Mouse (Mus musculus) spleen, adult 18-20 months (tissue): ENCODE results near the gene Helz.
"Not testable (repeated sequence)": the region's sequence is repeated elsewhere in the genome, so short reads cannot be mapped to it uniquely, and the experiment has no call there.

Experiments used
- DNase-seq, 2 experiments: peaks; one replicate each; pipeline ENCODE4 v3.0.0; 2022; ENCODE audit warnings: mixed read lengths in 2 of 2

The Helz gene

GRCm38 (mm10) chr11:107547351-107548203, at the start of gene Helz:
Helz (plus strand) TSS chr11:107547930.
- DNase-seq, result peak; percentile 64 to 70

GRCm38 (mm10) chr11:107502801-107503200, 44.9 kb upstream of the Helz start:
- no peak for DNase-seq

DNA sequence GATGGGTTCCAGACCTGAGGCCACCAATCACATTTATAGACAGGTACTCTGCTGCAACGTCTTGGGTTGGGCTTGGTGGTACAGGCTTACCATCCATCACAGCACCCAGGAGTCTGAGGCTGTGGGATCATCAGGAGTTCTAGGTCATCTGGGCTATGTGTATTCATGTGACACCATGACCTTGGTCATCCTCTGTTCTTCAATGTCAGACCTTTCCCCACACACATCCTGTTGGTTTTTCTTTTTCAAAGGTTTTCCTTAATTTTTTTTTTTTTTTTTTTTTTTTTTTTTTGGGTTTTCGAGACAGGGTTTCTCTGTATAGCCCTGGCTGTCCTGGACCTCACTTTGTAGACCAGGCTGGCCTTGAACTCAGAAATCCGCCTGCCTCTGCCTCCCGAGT, 43.4 kb upstream of the Helz start:
- not testable (repeated sequence) for DNase-seq

- DNase-seq, result peak in 1 of 2 experiments; percentile 17
Observed at GRCm38 (mm10) chr11:107506260-107506659, 41.5 kb upstream of the Helz start.

- no peak for DNase-seq
Observed at GRCm38 (mm10) chr11:107509631-107510338, 37.9 kb upstream of the Helz start.

GRCm38 (mm10) chr11:107510362-107511269, 37.1 kb upstream of the Helz start:
- no peak for DNase-seq

- peak; percentile 9 to 68 for DNase-seq
Observed at GRCm38 (mm10) chr11:107511954-107512353, 35.8 kb upstream of the Helz start.

- DNase-seq, result no peak
Observed at GRCm38 (mm10) chr11:107513047-107513446, 34.7 kb upstream of the Helz start.

GRCm38 (mm10) chr11:107516387-107516786, 31.3 kb upstream of the Helz start:
- no peak for DNase-seq

- DNase-seq, result no peak
Observed at GRCm38 (mm10) chr11:107518645-107519429, 28.9 kb upstream of the Helz start.

GRCm38 (mm10) chr11:107521153-107521552, 26.6 kb upstream of the Helz start:
- DNase-seq, result no peak

- DNase-seq, result no peak
Observed at GRCm38 (mm10) chr11:107524966-107525365, 22.8 kb upstream of the Helz start.

DNA sequence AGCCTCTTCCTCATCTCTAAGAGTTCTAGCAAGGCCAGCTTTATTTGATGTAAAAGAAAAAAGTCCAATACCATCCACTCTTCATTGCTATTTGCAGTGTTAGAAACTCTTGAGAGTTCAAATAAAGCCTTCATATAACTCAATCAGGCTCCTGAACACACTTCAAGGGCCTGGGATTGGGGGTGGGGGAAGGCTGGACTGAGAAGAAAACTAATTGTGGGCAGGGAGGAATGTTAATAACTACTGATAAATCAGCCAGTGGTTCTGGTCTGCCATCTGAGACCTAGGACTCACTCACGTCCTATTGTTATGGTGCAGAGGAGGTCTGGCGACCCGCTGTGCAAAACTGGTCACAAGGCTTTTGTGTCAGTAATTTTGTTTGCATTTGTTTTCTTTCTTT, 20.1 kb upstream of the Helz start:
- no peak for DNase-seq

DNA sequence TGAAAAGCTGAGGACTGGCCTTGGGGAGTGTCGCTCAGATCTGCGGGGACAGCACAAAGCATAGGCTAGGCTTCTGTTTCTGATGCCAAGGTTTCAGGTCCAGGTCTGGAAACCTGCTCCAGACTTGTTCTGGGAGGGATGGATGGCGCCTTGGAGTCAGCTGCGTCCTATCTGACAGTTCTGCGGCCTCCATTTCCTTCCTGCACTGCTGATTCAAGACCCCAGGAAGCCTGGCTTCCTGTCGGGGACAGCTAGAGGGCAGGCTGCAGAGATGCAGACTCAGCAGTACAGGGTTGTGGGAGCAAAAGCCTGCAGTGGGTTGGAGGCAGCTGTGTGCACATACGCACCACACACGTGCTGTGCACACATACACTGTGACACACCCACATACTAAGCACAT, 18.4 kb upstream of the Helz start:
- peak; percentile 12 to 16 for DNase-seq

GRCm38 (mm10) chr11:107531445-107531844, 16.3 kb upstream of the Helz start:
- DNase-seq, result no peak

DNA sequence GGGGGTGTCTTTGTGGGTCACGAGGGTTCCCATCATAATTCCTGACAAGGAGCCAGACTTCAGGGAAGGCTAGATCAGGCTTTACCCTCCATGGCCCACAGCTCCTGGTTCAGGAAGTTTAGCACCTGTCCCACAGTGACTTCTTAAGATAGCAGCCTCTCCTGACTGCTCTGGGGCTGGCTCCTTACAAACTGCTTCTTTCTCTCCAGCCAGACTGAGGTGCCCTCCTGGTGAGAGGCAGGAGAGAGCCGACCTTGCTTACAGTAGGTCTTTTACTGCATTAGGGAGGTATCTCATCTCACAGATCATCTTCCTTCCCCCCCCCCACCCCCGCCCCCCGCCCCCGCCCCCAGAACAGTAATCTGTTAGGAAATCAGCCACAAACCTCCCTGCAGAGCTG, 15.5 kb upstream of the Helz start:
- DNase-seq, result no peak

GRCm38 (mm10) chr11:107538994-107539393, 8.7 kb upstream of the Helz start:
- no peak for DNase-seq

DNA sequence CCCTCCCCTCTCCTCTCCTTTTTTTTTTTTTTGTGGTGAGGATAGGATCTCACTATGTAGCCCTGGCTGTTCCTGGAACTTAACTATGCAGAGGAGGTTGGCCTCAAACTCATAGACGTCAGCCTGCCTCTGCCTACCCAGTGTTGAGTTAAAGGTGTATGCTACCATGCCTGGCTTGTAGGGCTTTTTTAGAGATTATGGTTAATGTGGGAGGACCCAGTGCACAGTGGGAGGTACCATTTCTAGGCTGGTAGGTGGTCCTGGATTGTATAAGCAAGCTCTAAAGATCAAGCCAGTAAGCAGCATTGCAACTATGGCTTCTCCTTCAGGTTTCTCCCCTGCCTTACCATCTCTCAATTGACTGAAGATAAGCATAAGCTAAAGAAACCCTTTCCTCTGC, 7.4 kb upstream of the Helz start:
- no peak for DNase-seq

DNA sequence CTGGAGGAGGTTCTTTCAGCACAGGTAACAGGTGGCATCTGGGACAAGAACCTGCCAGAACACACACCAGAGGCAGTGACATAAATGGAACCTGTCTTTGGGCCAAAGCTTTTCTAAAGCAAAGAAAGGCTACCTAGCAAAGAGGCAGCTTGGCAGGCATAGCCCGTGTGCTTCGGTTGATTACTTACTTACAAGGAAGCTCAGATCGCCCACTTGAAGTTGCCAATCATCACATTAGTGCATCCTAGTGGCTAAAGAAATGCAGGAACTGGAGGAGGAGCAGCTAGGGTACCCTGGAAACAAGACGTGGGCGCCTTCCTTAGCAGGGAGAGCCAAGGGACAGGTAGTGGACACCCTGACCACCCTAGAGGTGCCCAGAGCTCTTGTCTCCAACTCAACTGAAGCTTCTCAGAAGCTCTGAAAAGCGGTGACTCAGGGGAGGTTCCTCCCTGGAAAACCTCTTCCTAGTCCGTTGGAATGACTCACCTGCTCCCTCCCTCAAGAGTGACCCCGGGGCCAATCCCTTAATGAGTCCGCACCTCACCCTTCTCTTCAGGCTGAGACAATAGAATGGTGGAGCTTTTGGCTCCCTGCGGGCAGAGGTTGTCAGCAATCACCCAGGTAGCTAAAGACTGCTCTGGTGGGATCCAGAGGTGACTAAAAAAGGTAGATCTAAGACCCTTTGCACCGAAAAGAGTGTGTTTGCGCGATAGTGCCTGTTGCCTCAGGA, 1.8 kb upstream of the Helz start:
- DNase-seq, result no peak

- DNase-seq, result peak; percentile 19 to 26
Observed at GRCm38 (mm10) chr11:107546667-107547301, 946 bp upstream of the Helz start.
